Mouse (Mus musculus): ENCODE results near the gene Rimkla.

Rimkla gene

GRCm38 (mm10) chr4:119417894-119418293 lies 74.5 kb downstream of the Rimkla start:
- DNase-seq (ENCODE audit: low spot score in 2 of 2): no peak

DNA sequence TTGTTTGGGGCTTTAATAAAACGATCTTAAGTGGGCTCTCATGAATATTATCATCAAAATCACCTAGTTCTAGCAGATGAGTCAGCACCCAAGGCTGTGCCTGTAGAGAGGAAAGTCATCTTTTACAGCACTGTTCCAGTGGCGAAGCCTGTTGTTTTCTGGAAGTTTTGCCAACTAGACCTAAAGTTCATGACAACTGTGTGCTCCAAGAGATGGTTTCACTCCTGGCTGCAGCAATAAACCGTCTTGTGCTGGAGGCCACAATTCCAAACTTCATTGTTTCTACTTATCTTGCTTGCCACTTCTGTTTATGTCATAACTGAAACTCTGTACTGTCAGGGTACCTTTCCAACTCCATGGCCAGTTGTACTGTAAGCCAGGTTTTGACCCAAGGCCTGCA lies 75.2 kb downstream of the Rimkla start:
- no peak for DNase-seq (ENCODE audit: low spot score in 2 of 2)

Data from urinary bladder, postnatal 36 days (tissue).